ENCODE assay signal across 16 mouse cellular contexts in genomic region chr16:76448773-76449172, GRCm38 (mm10).
"Had no signal": no experiment of that assay in that cellular context is flagged by ENCODE, and none has a peak within 500 bp of the region (broad histone marks: within the 10 kb centered on the region; RNA-seq: fewer than 3 reads in every experiment).

No protein-coding gene starts in this region.

- ATAC-seq: liver, embryonic 12.5 days had no signal

- H3K9me3 ChIP-seq: limb, embryonic 10.5 days; liver, embryonic 12.5 days; liver, embryonic 15.5 days; lung, embryonic 15.5 days had no signal

- H3K36me3 ChIP-seq: limb, embryonic 10.5 days; limb, embryonic 13.5 days; liver, embryonic 12.5 days; liver, embryonic 15.5 days; lung, embryonic 15.5 days had no signal

- H3K4me3 ChIP-seq: limb, embryonic 10.5 days; limb, embryonic 13.5 days; liver, embryonic 12.5 days; liver, embryonic 15.5 days; lung, embryonic 15.5 days had no signal

- H3K27me3 ChIP-seq: limb, embryonic 13.5 days; liver, embryonic 12.5 days; liver, embryonic 15.5 days; lung, embryonic 15.5 days had no signal

- DNase-seq: kidney, adult 9 months; kidney, postnatal 14 days; kidney, postnatal 4 days; layer of hippocampus, adult 9-11 months; liver; lung, adult 18-20 months; lung, postnatal 10 days; lung, postnatal 36 days; midbrain, embryonic 14.5 days; thymus, adult 18-20 months; thymus, postnatal 14 days had no signal

- H3K27ac ChIP-seq: limb, embryonic 10.5 days; limb, embryonic 13.5 days; liver, embryonic 12.5 days; liver, embryonic 15.5 days; lung, embryonic 15.5 days had no signal
